Mouse (Mus musculus) layer of hippocampus, postnatal 25 days (tissue): ENCODE results near the gene Cep68. TPM values are rescaled to one million over a fixed set of nuclear protein-coding genes. Genes with fewer than 3 reads are reported as not detected.

ENCODE experiments used
- DNase-seq, 2 experiments: peaks; one replicate each; pipeline ENCODE4 v3.0.0; 2022; ENCODE audit warnings: mixed read lengths in 2 of 2, low spot score in 1 of 2; ENCODE audit errors: extremely low spot score in 1 of 2
- total RNA-seq, 2 experiments: library from RNA; stranded (reverse); gene quantifications; 2 replicates each; pipeline ENCODE4 v1.2.3; 2021

Cep68 gene
- 10 to 100 TPM; 29.1 to 34.0 TPM for total RNA-seq

DNA sequence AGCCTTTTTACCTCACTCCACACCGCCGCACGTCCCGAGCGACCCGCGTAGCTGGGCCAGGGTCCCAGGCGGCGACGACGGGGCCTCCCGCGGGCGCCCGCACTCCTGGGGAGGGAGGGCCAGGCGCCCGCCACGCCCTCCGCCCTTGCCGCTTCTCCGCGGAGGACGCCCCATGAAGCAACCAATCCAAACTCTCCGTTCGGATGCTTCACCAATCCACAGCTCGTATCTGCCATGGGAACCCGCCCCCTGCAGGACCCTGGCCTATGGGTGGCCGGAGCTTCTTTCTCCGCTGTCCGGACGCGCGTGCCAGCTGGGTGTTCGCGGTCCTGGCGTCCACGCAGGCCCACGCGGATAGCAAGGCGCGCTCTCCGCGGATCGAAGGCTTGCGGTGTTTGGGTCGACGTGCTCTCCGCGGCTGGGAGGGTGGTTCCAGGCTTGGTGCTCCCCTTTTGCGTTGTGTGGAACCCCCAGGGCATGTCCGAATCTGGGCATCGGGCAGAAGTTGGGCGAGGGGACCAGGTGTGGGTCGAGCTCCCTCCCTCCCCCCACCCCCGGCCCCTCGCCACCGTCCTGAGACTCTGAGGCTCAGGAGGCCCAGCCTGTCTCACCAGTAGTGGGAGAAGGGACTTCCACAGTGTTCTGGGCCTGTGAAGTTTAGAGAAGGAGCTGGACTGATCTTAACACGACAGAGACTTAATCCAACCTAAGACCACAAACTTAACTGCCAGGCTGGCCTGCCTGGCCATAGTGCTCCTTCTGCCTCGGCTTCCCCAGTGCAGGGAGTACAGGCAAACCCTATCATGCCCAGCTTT is at the start of gene Cep68:
TSS of gene Cep68 (minus strand) at position 134 of the 815 bp plus-strand sequence.
- DNase-seq: peak; percentile 78 to 85

DNA sequence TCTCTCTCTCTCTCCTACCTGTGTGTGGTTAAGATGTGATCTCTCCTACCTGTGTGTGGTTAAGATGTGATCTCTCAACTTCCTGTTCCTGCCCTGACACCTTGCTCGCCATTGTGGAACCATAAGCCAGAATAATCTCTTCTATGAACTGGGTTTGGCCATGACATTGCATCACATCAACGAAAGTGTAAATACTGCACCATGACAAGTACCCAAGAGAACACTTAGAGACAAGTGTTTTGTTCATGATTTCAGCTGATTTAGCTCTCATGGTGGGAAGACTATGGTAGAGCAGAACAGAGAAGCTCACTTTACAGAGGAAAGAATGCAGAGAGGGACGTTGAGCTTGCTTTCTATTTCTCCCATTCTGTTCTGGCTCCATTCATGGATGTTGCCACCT is 35.2 kb upstream of the Cep68 start:
- no peak for DNase-seq

DNA sequence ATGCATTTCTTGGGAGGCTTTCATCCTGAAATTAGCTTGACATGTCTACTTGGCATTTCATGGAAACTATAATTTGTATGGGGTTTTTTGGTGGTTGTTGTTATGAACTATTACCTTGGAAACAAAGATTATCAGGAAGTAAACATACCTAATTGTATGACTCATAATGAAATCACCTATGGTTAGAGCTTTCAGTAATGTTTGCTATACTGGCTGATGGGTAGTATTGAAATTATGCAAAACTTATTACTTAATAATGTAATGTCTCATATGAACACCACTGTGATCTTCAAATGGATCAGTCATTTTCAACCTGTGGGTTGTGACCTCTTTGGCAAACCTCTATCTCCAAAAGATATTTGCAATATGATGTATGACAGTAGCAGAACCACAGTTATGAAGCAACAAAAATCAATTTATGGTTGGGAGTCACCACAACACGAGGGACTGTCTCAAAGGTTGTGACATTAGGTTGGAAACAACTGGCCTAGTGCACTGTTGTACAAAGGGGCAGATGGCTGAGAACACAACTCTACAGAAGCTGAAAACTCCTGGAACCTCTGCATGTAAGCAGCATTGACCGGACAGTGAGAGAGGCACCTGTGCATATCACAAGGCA is 33.5 kb upstream of the Cep68 start:
- DNase-seq: no peak

DNA sequence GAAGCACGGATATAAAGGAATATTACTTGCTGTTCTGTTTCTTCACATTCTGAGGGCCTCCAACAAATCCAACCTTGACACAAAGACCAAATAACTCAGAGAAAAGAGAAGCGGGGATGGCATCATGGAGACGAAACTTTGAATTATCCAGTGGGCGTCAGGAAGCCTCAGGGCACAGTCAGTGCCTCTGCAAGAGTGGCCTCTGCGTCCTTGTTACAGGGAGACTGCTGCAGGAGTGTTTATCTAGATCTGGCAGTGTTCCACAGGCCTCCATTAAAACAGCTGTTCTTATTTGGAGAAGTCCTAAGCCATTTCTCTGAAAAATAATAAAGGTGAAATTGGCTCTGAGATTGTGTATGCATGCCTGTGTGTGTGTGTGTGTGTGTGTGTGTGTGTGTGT is 31.8 kb upstream of the Cep68 start:
- DNase-seq: no peak

DNA sequence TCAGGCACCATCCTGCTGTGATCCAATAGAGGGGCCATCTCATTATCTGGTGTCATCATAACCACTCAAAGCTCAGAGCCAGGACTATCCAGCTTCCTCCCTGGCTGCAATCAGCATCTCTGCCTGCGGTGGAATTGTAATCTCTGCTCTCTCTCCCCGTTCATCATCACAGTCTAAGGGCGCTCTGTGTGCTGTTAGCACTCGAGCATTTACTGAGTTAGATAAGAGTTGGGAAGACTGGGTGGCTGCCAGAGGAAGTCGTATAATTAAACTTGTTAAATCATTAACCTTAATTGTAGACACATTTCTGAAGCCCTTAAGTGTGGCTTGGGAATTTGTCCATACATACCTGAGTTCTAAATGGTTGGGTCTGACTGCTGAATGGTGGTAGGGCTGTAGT is 29.5 kb upstream of the Cep68 start:
- no peak for DNase-seq

DNA sequence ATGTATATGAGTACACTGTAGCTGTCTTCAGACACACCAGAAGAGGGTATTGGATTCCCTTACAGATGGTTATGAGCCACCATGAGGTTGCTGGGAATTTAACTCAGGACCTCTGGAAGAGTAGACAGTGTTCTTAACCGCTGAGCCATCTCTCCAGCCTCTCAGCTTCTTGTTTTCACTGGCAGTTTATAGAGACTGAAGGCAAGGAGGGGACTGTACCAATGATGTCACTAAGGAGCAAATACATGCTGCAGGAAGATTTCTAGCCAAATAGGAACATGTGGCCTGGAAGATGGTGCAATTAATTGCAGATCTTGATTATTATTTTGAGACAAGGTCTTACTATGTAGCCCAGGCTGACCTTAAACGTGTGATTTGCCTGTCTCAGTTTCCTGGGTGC is 27.9 kb upstream of the Cep68 start:
- DNase-seq: no peak

DNA sequence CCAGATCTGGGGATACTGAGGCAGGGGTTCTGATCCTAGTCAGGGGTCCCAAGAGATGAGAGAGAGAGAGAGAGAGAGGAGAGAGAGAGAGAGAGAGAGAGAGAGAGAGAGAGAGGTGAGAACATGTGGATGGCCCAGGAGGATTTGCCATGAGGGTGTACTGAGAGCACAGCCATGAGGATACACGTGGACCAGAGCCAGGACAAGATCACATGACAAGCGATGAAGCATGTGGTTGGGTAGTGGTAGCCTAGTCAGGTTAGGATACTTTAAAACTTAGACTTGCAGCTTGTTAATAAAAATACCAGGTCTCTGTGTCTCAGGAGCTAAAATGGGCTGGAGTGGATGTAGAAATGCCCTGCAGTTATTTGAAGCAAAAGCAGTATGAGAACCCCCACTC is 26.7 kb upstream of the Cep68 start:
- DNase-seq: no peak

DNA sequence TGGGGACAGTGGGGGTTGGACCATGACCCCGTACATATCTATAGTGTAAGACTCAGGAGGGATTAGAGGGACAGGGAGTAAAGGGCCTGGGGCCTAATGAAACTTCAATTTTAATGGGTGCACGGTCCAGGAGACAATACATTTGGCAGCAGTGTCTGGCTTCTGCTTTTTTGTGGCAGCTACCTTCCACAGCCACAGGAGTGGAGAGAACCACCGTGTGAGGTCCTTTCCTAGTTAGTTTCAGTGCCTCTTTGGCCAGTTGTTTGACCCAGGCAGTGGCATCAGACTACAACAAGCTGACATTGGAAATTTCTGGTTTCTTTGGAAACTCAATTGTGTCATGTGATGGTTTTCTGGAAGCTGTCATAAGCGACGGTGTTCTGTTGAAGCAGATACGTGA is 20.7 kb upstream of the Cep68 start:
- DNase-seq: no peak

DNA sequence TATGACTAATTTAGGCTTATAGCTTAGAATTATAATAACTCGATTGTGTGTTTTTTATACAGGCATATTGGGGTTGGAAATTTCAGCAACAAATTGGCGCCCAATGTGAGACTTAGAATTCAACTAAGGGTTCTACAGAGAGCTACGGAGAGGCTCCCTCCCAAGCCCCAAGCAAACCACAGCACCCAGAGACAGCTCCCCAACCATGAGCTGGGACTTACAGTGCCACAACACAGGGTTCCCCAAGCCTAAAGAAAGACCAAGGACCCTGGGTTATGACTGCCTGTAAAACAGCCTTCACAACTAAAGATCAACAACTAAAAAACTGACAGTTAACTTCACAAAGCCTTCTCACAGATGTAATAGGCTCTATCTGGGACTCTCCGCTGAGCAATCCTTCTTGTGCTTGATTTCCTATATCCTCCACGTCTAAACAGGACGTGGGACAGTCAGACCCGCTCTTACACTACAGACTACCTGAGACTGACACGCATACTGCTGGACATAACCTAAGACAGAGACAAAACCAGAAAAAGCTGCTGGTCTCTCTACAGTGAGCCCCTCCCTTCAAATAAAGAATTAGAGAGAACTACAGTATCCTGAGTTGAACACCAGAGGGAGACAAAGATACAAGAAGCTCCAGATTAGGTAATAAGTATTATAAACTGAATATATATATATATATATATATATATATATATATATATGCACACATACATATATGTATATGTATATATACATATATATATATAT is 13.6 kb upstream of the Cep68 start:
- DNase-seq: no peak

DNA sequence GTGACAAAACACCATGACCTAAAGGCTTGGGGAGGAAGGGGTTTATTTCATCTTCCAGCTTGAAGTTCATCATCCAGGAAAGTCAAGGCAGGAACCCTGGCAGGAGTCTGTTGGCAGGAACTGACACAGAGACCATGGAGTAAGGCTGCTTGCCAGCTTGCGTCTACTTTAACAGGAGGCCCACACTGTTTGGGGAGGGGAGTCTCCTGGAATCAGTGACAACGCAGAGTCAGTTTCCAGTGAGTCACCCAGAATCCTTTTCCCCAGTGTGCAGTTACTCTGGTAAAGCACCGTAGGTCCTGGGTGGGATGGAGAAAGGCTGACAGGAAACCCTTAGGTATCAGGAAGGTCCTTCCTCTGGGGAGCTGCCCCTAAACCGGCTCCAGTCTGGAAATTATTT is 5.6 kb upstream of the Cep68 start:
- DNase-seq: no peak

DNA sequence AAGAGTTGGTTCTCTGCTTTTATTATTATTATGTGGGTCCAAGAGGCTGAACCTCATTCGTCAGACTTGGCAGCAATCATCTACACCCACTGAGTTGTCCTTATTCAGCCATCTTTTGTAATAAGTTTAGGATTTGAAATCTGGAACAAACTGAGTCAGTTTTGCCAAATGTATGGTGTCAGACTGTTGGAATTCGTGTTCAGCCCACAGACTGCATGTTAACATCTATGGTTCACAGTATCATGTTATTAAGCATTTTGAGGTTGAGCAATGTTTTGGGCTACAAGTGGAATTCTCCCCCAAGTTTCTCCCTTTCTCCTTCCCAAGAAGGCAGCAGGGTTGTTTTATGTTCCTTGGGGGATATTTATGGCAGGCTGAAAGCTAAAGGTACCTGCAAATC is 3.9 kb upstream of the Cep68 start:
- DNase-seq: no peak

DNA sequence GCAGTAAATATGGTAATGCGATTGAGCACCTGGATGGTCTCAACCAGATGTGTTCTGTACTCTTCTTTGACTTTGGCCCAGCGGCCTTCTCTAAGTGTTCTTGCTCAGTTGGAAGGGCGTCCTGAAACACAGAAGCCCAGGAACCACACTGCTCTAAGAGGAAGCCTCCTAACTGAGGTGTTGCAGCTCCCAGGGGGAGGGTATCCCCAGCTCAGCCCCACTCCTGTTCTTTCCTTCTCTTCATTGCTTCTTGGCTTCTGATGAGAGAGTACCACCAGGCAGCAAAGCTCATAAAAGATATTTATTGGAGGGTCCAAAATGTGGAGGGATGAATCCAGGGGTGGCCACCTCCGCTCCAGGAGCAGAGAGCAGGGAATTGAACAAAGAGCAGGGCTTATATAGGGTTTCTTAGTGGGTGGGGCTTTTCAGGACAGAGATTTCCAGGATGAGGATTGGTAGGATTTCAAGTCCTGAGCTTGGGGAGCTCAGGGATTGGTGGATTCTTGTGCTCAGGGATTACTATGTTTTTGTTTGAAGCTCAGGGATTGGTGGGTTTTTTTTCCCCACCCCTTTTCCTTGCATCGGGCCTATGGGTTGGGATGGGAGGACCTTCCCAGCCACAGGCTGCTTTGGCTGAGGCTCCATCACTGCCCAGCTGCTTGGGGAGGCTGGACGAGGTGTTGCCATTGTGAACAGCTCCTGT is 1.4 kb upstream of the Cep68 start:
- no peak for DNase-seq

DNA sequence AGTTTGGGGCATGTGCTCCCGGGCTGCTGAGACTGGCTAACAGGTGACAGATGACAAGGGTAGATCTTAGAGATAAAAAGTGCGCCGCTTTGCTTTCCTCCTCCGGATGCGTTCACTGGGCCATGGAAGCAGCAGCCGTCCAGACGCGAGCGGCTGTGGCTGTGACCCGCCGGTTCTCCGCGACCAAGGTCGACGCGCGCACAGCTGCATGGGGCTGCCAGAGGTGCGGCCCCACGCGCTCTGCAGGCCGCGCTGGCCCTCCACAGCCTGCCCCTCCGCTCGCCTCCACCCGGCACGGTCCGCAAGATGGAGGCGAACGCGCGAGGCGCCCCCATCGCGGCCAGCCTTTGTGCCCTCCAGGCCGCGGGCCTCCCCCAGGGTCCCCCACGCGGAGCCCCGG is 389 bp downstream of the Cep68 start:
- no peak for DNase-seq

DNA sequence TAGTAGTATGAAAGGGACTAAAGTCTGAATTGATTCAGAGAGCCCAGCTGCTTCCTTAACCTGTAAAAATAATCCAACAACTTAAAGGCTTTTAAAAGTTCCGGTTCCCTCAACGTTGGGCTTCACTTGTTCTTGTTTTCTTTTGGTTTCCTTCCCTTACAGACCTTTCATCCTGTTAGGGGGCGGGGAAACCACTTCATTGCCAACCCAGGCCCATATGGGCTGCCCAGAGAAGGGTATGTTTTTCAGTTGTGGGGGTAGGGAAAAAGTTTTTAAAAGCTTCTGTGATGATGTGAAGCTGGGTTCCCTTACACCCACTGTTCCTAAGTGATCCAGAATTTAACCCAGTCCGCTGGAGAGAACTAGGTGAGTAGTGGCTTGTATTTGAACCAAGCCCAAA is 952 bp downstream of the Cep68 start:
- no peak for DNase-seq

DNA sequence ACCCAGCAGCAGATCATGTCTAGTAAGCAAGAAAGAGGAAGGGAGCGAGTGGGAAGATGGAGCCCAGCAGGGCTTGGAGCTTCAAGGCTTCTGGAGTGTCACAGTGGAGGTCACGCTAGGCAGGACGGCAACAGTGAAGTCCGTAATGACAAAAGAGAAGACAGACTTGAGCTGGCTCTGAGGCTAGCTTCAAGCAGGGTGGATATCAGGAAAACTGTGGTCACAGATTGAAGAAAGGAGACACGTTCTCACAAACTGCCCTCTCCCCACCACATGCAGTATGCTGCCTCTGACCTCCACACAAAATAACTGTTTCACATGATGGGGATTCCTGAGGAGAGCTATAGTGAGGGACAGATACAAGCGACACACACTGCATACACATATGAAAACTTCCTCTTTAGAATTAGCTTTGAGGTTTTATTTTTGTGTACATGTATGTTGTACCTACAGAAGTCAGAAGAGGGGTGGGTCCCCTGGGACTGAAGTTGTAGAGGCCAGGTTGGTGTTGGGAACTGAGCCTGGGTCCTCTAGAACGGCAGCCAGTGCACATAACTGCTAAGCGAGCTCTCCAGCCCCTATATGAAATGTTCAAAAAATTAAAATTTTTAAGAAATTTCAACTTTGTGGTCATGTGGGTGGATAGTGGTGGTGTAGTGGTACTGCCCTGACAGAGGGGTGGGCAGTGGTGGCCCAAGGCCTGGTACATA is 1.9 kb downstream of the Cep68 start:
- no peak for DNase-seq

DNA sequence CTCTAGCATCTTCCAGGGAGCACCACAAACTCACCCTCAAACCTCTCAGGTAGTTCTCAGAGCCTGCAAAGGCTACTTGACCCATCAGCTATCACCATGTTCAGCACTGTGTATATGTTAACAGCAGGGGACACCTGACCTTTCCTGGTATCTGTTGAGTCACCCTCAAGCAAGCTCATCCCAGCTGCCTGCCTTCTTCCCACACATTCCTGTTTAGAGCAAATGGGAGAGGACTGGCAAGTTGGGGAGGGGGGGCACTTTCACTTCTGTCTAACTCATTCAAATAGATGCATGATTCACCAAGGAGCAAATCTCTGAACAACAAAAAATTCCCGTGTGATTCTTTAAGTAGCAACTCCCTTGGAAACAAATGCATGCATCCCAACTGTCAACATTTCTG is 2.6 kb downstream of the Cep68 start:
- DNase-seq: no peak

DNA sequence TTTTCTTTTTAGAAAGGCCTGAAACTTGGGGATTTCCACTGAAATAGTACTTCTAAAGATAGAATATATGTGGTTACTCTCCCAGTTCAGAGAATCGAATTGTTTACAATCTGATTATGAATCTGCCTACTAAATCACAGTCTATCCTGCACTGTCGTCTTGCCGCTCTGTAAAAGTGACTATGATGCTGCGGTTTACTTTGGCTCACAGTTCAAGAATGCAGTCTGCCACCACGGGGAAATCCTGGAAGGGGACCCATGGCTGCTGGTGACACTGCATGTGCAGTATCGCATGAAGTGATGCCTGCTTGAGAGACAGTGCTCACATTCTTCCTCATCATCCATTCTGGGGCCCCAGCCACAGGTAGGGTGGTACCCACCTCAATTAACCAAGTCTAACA is 3.9 kb downstream of the Cep68 start:
- DNase-seq: no peak

DNA sequence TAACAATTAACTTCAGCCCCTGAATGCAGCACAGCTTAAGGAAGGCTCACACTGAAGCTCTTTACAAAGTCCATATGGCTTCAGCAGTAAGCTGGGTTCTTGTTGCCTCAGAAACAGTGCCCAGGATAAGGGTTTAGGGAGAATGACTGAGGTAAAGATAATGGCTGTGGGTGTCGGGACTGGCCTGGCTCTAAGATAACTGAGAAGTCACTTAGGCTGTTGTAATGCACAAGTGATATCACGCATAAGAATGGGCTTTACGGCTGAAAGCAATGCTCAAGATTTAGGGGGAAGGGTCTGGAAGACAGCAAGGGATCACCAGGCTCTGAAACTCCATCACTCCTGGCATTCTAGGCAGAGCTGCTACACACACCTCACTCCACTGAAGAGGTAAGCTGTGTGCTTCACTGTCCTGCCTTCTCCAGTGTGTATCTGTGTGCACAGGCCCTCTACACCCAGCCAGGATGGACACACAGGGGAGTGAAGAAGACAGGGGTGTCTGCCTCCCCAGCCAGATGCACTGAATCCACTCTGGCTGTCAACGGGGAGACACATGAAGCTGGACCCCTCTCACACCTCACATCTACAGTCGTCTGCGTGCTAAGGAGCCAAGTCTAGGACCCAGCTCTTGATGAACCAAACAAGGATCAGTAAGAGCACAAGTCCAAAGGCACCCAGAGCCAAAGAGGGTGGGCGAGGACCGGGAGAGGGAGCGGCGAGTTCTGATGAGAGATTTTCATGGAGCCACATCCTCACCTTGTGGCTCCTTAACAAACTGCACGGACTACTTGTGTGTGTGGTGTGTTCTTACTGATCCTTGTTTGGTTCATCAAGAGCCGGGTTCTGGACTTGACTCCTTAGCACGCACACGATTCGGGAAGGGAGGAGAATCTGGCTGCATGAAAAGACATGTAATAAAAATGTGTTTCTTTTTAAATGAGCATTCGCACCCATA is 4.6 kb downstream of the Cep68 start:
- no peak for DNase-seq

DNA sequence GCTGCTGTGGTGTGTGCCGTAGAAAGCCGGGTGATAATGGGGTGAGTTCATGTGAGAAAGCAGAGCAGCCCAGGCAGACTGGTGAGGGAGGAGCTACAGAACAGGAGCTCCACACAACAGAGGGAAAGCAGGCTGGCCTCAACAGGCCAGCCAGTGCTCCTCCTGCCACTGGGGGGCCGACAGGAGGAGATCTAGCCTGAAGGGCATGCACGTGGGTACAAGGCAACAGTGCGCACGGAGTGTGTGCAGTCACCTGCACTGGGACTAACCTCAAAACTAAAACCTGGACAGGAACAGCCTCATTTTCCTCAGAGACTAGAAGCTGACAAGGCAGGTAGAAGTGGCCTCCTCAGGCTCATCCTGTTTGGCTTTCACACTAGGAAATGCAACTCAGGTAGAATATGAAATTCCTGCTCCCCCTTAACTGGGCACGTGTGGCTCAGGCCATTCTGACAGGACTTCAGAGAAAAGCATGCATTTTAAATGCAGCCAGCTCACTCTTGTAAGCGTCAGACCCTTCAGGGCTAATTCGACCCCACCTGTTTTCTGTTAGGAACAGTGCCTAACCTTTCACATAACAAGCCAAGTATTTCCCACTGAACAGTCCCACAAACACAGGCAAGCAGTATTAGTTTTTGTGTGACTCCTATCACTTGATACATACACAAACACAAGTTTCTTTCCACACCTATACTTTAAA is 5.9 kb downstream of the Cep68 start:
- DNase-seq: no peak
